Mouse (Mus musculus) kidney, postnatal 10 days (tissue): ENCODE data around the gene Ripply2.

Experiments used
- DNase-seq: peaks from one replicate; pipeline ENCODE4 v3.0.0; 2021; ENCODE audit warnings: mixed read lengths

Gene Ripply2

GRCm38 (mm10) chr9:87027423-87028084 lies 12.2 kb downstream of the Ripply2 start:
- DNase-seq: peak; percentile 79

DNA sequence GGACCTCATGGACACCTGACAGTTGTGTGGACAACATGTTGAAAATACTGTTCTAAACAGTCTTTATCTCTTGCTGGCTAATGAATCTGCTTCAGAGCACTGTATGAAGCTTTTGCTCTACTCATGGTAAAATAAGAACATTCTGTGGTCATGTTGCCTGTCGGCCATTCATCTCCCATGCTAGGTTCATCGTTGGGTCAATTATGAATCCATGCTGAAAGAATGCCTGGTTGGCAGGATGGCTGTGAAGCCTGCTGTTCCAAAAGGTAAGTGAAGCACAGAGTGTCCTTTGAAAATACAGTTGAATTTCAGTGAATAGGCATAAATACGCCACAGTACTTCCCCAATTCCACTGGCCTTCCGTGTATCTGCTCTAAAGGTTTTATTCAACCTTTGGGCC lies 16.9 kb downstream of the Ripply2 start:
- no peak for DNase-seq

DNA sequence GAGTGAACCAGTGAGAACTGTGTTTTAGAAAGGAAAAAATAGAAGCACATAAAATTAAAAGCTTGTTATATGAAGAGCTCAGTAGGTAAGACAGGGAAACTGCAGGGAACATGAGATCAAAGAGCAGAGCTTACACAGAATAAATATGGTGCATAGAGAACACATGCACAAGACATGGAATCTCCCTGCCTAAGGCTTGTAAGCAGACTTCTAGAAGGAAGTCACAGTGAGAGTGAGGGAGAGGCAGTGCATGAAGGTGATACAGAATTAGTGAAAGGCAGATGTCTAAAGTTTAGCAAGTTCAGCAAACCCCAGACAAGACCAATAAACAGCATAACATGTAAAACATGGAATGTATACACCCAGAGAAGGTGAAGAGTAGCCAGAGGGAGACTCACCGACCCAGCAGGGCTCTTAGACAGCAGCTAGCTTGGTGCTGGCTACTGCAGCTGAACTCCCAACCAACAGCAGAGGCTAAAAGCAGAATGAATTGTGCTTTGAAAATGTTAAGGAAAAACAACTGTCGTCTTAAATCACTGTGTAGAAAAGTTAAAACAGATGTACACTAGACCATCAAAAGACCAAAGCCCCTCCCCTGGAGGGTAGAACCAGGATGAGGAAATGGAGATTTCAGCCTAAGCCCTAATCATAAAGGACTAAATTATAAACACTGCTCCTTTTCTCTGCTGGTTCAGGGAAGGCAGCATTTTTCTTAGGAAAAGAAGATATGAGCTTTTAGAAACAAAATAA lies 19.7 kb downstream of the Ripply2 start:
- DNase-seq: no peak

DNA sequence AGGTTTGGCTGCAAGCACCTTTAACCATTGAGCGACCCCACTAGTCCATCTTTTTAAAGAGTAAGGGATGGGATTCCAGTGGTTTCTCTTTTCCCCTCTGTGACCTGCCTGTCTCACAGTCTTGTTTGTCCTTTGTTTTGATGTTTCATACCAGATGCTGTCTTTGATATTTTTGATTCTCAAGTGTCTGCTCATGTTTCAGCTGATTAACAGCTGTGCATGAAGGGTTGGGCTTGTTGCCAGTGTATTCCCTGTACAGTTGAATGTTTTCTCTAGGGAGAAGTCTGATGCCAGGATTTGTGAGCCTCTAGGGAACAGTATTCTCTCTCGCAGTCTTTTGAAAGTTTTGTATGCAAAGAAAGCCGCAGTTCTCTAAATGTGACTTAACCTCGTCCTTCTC lies 34.1 kb downstream of the Ripply2 start:
- DNase-seq: peak; percentile 36

- DNase-seq: no peak
These were observed 40.4 kb downstream of the Ripply2 start for GRCm38 (mm10) chr9:87055547-87056235.

DNA sequence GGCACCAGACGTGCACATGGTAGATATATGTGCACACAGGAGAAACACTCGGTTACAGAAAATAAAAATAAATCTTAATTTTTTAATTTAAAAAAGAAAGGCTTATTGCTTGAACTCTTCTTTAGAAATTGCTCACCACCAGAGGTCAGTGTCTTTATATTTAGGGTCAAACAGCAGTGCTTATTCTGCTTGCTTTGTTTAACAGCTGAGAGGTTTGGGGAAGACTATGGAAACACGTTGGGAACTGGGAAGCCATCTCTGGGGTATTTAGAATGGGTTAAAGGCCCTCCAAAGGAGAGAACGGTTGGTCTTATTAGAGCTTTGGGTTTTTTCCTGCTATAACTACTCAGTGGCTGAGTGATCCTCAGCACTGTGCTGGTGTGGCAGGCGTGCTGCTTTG lies 47.0 kb downstream of the Ripply2 start:
- DNase-seq: no peak

DNA sequence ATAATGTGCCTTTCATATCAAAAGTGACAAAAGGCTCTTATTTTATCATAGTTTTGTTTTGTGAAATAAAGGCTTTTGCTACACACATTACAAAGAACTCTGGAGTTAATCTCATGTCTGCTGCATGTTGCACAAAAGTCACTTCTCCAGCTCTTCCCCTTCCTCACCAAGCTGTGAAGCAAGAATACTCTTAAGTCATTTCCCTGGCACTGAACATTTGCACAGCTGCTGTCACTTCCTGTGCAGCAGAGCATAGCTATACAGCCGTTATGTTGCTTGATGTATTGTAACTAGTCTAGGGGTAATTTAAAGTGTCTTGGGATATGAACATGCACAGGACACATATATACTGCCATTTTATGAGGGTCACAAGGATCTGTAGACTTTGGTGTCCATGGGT lies 52.8 kb downstream of the Ripply2 start:
- DNase-seq: no peak
